Mouse (Mus musculus): ENCODE results near the gene Ksr2.
"Not testable (repeated sequence)": the region's sequence is repeated elsewhere in the genome, so short reads cannot be mapped to it uniquely, and the experiment has no call there.

Gene Ksr2

DNA sequence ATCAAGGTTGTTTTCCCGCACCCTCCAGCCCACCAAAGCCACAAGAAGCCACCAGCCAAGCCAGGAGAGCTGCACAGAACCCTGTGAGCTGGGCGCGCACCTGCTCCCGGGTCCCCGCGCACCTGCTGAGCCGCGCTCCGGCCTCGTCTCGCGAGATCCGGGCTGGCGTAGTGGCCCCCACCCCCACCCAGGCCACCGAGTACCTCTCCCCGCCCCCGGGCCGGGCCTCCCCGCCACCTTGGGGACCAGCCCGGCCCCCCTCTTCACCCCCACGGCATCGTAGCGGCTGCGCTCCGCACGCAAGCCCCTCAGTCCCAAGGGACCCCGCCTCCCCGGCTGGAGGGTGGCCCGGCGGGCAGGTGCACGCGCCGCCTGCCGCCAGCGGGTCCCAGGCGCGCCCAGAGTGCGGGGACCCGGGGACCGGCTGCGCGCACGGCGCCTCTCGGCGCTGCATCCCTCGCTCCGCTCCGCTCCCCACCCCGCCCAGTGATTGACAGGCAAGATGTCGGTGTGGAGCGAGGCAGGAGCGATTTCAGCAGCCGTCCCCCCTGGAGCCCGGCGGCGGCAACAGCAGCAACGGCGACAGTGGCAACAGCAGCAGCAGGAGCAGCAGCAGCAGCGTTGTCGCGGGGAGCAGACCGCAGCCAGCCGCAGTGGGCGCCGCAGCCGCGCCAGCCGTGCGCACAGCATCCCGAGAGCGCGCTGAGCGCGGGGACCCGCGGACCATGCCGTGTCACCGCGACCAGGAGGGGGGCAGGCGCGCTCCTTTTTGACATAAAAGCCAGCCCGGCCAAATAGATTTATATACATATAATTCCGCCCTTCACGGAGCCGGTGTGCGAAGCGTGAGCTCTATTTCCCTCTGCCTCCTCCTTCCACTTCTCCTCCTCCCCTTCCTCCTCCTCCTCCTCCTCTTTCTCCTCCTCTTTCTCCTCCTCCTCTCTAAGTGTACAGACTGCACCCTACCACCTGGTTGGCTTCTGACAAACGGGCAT, at the start of gene Ksr2:
Gene Ksr2, plus strand, starts transcription at position 494 of the 995 bp plus-strand sequence.
- H3K4me1 ChIP-seq (replicated peaks; ENCODE audit: low read depth, low read length), result peaks cover 72% of the 10 kb centered on the region
- no peaks in the 10 kb centered on the region for H3K9me3 ChIP-seq (ENCODE audit: low read length)
- H3K27me3 ChIP-seq (ENCODE audit: insufficient read depth, low read length), result 0 out of 2 replicates have a peak, but pooled peaks cover 5% of the 10 kb centered on the region
- TF ChIP-seq POU5F1 (IDR thresholded peaks at IDR 0.05; ENCODE audit: borderline replicate concordance, low read length), result no peak
- TF ChIP-seq NANOG (IDR thresholded peaks at IDR 0.05; ENCODE audit: borderline replicate concordance, low read length), result no peak
- TF ChIP-seq CTCF (conservative IDR thresholded peaks at IDR 0.05; ENCODE audit: low read length), result no peak
- H3K4me3 ChIP-seq (replicated peaks; ENCODE audit: low read length), result peak within 1 kb of the TSS; percentile 94
- peaks cover 35% of the 10 kb centered on the region for H3K36me3 ChIP-seq (ENCODE audit: insufficient read depth, low read length)

DNA sequence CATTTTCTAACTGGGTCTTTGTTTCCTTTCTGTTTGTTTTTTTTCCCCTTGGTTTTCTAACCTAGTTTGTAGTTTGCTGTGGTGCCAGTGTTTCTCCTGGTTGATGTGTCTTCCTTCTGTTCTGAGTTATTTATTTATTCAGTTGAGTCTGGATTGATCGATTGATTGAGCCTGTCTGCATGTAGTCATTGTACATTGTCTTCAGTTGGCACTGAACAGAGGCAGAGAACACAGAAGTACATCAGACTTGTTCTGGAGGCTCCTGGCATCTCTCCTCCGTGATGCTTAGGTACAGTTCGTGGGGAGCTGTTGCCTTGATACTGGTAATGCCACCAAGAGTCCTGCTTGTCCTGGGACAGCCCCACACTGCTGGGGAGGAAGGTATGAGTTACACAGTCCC, 49.0 kb upstream of the Ksr2 start:
- Histone ChIP-seq H3K36me3 (ENCODE audit: insufficient read depth, low read length) (peaks cover 90% of the 10 kb centered on the region), H3K9me3 (ENCODE audit: low read length) (no peaks in the 10 kb centered on the region), H3K4me3 (replicated peaks; ENCODE audit: low read length) (peak overlapping the region; percentile 29; the same call in 1 of the 2 replicates), H3K27me3 (ENCODE audit: insufficient read depth, low read length) (no peaks in the 10 kb centered on the region), H3K4me1 (replicated peaks; ENCODE audit: low read depth, low read length) (peaks cover 95% of the 10 kb centered on the region)
- no peak for TF ChIP-seq NANOG (IDR thresholded peaks at IDR 0.05; ENCODE audit: borderline replicate concordance, low read length)
- TF ChIP-seq CTCF (conservative IDR thresholded peaks at IDR 0.05; ENCODE audit: low read length), result no peak
- no peak for TF ChIP-seq POU5F1 (IDR thresholded peaks at IDR 0.05; ENCODE audit: borderline replicate concordance, low read length)

DNA sequence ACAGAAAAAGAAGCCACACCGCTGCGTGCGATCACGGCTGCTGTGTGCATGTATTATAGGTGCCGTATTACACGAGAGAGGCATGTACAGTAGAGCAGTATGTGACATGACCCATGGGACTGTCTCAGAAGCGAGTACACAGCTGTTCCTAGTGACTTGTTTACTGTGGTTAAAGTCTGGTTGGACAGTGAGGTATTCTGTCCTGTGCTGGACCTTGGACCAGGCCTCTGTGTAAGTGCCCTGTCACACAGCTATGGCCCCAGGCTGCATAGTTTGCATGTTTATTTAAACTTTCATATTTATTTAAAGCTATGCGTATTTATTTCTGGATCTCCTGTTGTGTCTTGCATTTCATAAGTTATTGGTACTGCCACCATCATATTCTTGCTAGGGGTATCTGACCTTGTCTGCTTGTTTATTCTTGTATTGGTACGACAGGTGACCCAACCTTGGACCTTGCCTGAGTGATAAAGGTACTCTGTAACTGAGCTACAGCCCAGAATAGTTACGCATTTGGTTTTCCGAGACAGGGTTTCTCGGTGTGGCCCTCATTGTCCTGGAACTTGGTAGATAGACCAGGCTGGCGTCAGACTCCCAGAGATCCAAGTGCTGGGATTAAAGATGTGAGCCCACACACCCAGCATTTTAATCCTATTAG, 47.8 kb upstream of the Ksr2 start:
- H3K36me3 ChIP-seq (ENCODE audit: insufficient read depth, low read length), result peaks cover 99% of the 10 kb centered on the region
- no peak for TF ChIP-seq CTCF (conservative IDR thresholded peaks at IDR 0.05; ENCODE audit: low read length)
- TF ChIP-seq NANOG (IDR thresholded peaks at IDR 0.05; ENCODE audit: borderline replicate concordance, low read length), result no peak
- no peak for TF ChIP-seq POU5F1 (IDR thresholded peaks at IDR 0.05; ENCODE audit: borderline replicate concordance, low read length)

DNA sequence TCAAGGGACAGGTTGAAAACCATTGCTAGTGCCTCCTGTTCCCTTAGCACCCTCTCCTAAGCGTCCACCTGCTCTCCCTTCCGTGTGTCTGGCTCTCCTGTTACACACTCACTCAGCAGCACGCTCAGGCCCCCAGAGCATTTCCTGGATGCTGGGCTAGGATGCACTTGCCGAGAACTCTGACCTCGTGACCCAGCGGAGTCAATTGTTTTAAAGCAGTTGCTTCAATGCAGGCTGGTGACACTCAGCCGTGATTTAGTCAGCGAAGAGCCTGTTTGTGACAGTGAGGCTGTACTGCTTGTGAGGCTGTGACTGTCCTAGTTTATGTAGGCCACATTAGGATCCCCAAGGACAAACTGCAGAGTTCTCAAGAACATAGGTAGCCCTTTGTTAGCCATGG, 46.6 kb upstream of the Ksr2 start:
- H3K36me3 ChIP-seq (ENCODE audit: insufficient read depth, low read length), result peaks cover 100% of the 10 kb centered on the region
- no peak for TF ChIP-seq NANOG (IDR thresholded peaks at IDR 0.05; ENCODE audit: borderline replicate concordance, low read length)
- peaks cover 91% of the 10 kb centered on the region for H3K4me1 ChIP-seq (replicated peaks; ENCODE audit: low read depth, low read length)
- no peak overlapping the region for H3K4me3 ChIP-seq (replicated peaks; ENCODE audit: low read length)
- no peaks in the 10 kb centered on the region for H3K9me3 ChIP-seq (ENCODE audit: low read length)
- H3K27me3 ChIP-seq (ENCODE audit: insufficient read depth, low read length), result no peaks in the 10 kb centered on the region

More for the DNA sequence above, 47.8 kb upstream of the Ksr2 start:
- H3K4me1 ChIP-seq (replicated peaks; ENCODE audit: low read depth, low read length), result peaks cover 96% of the 10 kb centered on the region
- H3K9me3 ChIP-seq (ENCODE audit: low read length), result no peaks in the 10 kb centered on the region
- H3K27me3 ChIP-seq (ENCODE audit: insufficient read depth, low read length), result no peaks in the 10 kb centered on the region
- H3K4me3 ChIP-seq (replicated peaks; ENCODE audit: low read length), result no peak overlapping the region

DNA sequence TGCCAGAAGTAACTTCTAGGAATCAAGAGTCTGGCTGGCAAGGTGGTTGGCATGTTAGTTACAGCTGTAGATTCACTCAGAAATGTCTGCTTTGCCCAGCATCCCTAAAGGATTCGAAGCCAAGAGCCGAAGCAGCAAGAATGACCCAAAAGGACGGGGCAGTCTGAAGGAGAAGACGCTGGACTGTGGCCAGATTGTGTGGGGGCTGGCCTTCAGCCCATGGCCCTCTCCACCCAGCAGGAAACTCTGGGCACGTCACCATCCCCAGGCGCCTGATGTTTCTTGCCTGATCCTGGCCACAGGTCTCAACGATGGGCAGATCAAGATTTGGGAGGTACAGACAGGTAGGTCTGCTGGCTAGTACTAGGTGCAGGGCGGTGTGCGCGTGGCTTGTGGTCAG, 43.2 kb upstream of the Ksr2 start:
- no peak overlapping the region for H3K4me3 ChIP-seq (replicated peaks; ENCODE audit: low read length)
- TF ChIP-seq NANOG (IDR thresholded peaks at IDR 0.05; ENCODE audit: borderline replicate concordance, low read length), result no peak
- no peak for TF ChIP-seq POU5F1 (IDR thresholded peaks at IDR 0.05; ENCODE audit: borderline replicate concordance, low read length)
- TF ChIP-seq CTCF (conservative IDR thresholded peaks at IDR 0.05; ENCODE audit: low read length), result no peak
- H3K27me3 ChIP-seq (ENCODE audit: insufficient read depth, low read length), result no peaks in the 10 kb centered on the region

DNA sequence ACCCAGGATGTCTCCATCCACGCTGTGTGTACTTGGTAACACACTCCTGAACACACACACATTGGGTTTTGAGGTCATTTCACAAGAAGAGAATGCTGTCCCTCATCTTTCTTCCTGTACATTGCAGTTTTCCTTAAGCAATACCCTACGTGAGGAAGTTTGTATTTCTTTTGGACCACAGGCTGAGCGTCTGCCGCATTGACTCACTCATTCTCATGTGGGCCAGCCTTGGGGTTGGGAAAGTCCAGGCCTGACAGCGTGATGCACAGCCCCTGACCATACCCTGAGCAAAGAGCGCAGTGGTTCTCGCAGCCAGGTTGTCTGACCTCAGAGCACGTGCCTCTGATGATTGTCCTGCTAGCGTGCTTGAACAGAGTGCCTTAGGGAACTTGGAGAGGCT, 40.4 kb upstream of the Ksr2 start:
- no peak for TF ChIP-seq POU5F1 (IDR thresholded peaks at IDR 0.05; ENCODE audit: borderline replicate concordance, low read length)
- no peak for TF ChIP-seq CTCF (conservative IDR thresholded peaks at IDR 0.05; ENCODE audit: low read length)
- no peak for TF ChIP-seq NANOG (IDR thresholded peaks at IDR 0.05; ENCODE audit: borderline replicate concordance, low read length)

More for the DNA sequence above, 43.2 kb upstream of the Ksr2 start:
- no peaks in the 10 kb centered on the region for H3K9me3 ChIP-seq (ENCODE audit: low read length)
- peaks cover 86% of the 10 kb centered on the region for H3K4me1 ChIP-seq (replicated peaks; ENCODE audit: low read depth, low read length)
- H3K36me3 ChIP-seq (ENCODE audit: insufficient read depth, low read length), result peaks cover 100% of the 10 kb centered on the region

DNA sequence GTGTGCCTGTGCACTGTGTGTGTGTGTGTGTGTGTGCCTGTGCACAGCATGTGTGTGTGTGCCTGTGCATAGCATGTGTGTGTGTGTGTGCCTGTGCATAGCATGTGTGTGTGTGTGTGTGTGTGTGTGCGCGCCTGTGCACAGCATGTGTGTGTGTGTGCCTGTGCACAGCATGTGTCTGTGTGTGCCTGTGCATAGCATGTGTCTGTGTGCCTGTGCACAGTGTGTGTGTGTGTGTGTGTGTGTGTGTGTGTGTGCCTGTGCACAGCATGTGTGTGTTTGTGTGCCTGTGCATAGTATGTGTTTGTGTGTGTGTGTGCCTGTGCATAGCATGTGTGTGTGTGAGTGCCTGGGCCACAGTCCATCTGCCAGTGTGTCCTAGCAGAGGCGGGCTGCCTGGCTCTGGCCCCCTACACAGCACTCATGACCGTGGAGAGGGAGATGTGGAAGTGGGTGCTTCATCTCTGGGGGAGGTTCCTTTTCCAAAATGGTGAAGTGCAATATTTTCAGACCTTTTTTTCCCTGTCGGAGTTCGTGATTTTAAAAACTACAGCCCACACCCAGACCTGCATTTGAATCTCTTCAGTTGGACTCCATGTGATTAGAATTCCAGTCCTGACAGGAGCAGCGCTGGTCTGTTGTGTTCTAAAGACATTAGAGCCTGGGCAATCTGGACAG, 39.3 kb upstream of the Ksr2 start:
- Histone ChIP-seq H3K9me3 (ENCODE audit: low read length) (no peaks in the 10 kb centered on the region), H3K27me3 (ENCODE audit: insufficient read depth, low read length) (no peaks in the 10 kb centered on the region), H3K36me3 (ENCODE audit: insufficient read depth, low read length) (peaks cover 100% of the 10 kb centered on the region), H3K4me3 (replicated peaks; ENCODE audit: low read length) (no peak overlapping the region), H3K4me1 (replicated peaks; ENCODE audit: low read depth, low read length) (peaks cover 84% of the 10 kb centered on the region)
- TF ChIP-seq NANOG (IDR thresholded peaks at IDR 0.05; ENCODE audit: borderline replicate concordance, low read length) (no peak), POU5F1 (IDR thresholded peaks at IDR 0.05; ENCODE audit: borderline replicate concordance, low read length) (no peak), CTCF (conservative IDR thresholded peaks at IDR 0.05; ENCODE audit: low read length) (no peak)

More for the DNA sequence above, 40.4 kb upstream of the Ksr2 start:
- no peak overlapping the region for H3K4me3 ChIP-seq (replicated peaks; ENCODE audit: low read length)
- H3K36me3 ChIP-seq (ENCODE audit: insufficient read depth, low read length), result peaks cover 100% of the 10 kb centered on the region
- H3K4me1 ChIP-seq (replicated peaks; ENCODE audit: low read depth, low read length), result peaks cover 84% of the 10 kb centered on the region
- H3K9me3 ChIP-seq (ENCODE audit: low read length), result no peaks in the 10 kb centered on the region
- H3K27me3 ChIP-seq (ENCODE audit: insufficient read depth, low read length), result no peaks in the 10 kb centered on the region

DNA sequence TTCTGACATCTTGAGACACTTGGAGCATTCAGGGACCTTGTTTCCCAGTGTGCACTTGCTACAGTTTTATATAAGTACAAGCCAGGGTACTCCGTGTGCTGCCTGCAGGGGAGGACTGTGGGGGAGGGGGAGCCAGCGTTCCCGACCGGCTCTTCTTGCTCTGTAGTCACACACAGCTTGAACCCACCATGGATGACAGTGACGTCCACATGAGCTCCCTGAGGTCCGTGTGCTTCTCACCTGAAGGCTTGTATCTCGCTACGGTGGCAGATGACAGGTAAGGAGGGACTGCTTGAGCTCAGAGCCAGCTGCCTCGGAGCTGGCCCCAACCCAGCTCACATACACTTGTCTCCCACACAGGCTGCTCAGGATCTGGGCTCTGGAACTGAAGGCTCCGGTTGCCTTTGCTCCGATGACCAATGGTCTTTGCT, 37.5 kb upstream of the Ksr2 start:
- no peak for TF ChIP-seq POU5F1 (IDR thresholded peaks at IDR 0.05; ENCODE audit: borderline replicate concordance, low read length)
- no peak for TF ChIP-seq NANOG (IDR thresholded peaks at IDR 0.05; ENCODE audit: borderline replicate concordance, low read length)
- TF ChIP-seq CTCF (conservative IDR thresholded peaks at IDR 0.05; ENCODE audit: low read length), result no peak

DNA sequence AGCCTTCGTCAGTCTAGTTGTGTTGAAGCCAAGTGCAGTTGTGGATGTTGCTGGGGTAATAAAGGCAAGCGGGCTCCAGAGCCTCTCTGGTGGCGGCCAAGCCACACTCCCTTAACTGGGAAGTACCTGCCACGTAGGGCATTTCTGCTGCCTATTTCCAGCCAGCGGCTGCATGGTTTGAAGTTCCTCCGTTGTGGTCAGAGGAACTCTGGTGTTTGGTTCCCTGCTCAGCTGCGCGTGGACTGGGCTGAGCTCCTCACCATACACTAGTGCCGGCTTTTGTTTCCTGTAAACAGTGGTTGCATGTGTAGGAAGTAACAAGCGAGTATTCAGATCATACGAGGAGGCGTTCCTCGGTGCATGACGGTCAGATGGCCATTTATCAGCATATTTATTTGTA, 36.1 kb upstream of the Ksr2 start:
- Histone ChIP-seq H3K36me3 (ENCODE audit: insufficient read depth, low read length) (peaks cover 100% of the 10 kb centered on the region), H3K4me1 (replicated peaks; ENCODE audit: low read depth, low read length) (peaks cover 92% of the 10 kb centered on the region)
- H3K27me3 ChIP-seq (ENCODE audit: insufficient read depth, low read length); H3K4me3 ChIP-seq (replicated peaks; ENCODE audit: low read length); H3K9me3 ChIP-seq (ENCODE audit: low read length): not testable (repeated sequence)

More for the DNA sequence above, 37.5 kb upstream of the Ksr2 start:
- Histone ChIP-seq H3K36me3 (ENCODE audit: insufficient read depth, low read length) (peaks cover 100% of the 10 kb centered on the region), H3K9me3 (ENCODE audit: low read length) (no peaks in the 10 kb centered on the region), H3K4me3 (replicated peaks; ENCODE audit: low read length) (no peak overlapping the region), H3K27me3 (ENCODE audit: insufficient read depth, low read length) (no peaks in the 10 kb centered on the region), H3K4me1 (replicated peaks; ENCODE audit: low read depth, low read length) (peaks cover 83% of the 10 kb centered on the region)
